Mouse (Mus musculus) cerebellum, postnatal 10 days (tissue): ENCODE results near the gene Itpa.

ENCODE experiments used
- DNase-seq, 2 experiments: peaks; one replicate each; pipeline ENCODE4 v3.0.0; 2021; ENCODE audit warnings: mixed read lengths in 2 of 2

The Itpa gene

DNA sequence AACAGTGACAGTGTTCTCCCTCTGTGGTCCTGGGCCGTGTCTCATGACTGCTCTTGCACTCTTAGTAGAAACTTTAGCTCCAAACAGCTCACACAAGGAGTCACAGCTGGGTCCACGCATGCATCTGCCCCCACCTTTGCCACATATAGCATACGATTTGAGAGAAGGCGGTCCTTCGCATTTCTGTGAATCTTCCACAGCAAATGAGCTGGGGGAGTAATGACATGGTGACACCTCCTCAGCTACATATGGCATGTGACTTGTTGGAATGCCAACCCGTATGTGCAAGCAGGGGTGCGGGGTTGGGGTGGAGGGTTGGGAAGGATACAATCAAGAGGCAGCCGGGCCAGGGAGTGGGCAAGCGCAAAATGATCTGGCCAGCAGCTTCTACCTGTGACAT is 10.9 kb upstream of the Itpa start:
- DNase-seq, result no peak

DNA sequence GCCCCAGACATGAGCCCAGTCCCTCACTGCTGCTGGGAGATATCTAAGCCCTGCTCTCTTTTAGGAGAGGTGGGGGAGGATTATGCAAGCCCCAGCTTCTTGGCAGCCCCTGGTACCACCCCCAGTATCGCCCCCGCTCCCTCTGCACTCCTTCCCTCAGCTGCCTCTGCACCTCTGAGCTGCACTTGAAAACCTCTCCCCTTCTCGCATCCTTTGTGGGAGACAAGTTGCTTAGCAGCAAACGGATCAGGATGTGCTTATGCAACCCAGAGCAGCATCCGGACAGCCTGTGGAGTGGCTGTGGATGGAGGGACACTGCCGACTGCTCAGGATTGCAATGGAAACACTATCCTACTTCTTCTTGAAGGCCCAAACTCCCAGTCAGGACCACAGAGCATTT is 9.9 kb upstream of the Itpa start:
- DNase-seq, result no peak

DNA sequence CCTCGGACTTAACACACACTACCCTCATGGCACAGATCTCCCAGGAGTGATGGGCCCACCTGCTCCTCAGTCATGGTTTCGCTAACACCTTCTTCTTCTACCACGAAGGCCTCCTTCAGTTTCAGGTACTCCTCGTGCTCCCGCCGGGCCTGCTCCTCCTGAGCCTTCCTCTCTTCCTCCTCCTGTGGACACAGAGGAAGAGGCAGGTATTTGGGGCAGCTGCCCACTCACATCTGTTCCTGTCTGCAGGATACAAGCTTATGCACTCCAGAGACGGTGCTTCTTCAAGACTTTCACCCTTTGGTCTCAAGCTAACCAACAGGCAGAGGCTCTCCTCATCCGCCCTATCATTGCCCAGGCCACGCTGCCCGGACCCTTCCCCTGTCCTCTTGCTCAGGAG is 8.9 kb upstream of the Itpa start:
- no peak for DNase-seq

DNA sequence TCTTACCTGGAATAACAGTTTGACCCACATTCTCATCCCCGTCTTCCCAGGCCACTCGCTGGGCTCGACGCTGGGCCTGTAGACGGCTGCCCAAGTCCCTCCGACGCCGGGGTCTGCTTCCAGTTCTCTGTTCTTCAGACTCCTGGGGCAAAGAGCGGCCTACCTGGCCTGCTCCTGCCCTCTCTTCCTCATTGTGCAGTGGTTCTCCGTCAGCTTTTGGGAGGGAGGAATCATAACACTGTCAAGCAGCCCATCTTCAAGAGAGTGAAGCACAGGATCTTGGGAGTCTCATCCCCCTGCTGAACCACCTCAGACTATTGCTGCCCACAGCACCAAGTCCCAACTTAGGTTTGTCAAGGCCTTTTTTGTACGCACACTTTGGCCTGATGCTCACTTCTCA is 4.1 kb upstream of the Itpa start:
- DNase-seq, result no peak

DNA sequence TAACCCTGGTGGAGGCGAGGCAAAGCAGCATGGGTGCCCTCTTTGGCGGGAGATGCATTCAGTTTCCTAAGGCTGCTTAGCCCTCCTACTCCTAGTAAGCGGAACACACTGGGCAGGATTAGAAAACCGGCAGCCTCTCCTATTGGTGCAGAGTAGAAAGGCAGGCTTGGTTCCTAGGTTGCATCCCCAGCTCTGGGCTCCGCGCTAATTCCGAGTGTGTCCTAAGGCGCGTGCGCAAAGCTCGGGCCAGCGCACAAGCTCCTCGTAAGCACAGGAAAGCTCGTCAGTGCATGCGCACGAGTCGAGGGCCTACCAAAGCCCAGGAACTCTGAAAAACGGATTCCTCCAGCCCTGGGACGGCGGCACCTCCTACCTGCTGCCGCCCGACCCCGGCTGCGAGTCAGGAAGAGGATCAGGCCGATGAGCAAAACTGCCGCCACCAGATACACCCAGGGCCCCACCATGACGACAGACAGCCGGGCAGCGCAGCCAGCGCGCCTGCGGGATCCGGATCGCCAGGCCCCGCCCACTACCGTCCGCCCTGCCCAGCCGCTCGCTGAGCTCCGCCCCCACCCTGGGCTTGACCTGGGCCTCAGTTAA is 3.2 kb upstream of the Itpa start, which contains the start of gene Ddrgk1:
Ddrgk1 (minus strand) TSS at position 558 of the 600 bp plus-strand sequence.
- DNase-seq, result peak; percentile 94 to 96

DNA sequence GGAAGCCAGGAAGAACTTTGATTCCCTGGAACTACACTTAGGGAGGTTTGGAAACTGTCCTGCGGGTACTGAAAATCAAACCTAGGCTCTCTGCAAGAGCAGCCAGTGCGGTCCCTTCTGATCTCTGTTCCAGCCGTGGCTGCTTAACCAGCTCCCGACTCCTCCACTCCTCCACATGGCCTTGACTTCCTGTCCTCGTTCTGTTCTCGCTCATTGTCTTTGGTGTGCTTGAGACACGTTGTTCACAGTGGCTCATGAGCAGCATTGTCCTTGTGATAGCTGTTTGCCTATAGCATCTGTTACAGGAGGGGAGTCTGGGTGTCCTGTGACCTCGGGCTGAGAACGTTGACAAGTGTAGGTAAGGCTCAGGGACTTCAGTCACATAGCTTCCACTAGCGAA is 9.8 kb downstream of the Itpa start:
- no peak for DNase-seq

DNA sequence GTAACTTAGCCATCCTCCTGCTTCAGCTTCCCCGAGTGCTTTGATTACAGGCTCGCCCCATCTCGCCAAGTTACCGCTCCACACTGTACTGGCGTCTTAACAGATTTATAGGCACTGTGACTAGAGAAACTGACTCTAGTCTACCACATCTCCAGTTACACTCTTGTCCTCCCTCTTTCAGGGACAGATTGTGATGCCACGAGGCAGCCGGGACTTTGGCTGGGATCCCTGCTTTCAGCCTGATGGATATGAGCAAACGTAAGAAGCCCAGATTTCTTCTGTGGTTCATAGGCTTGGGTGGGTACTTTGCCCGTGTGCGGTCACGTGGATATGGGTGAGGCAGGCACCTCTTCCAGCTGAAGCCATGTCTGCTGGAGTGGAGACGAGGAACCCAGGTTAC is 11.7 kb downstream of the Itpa start:
- DNase-seq, result no peak

DNA sequence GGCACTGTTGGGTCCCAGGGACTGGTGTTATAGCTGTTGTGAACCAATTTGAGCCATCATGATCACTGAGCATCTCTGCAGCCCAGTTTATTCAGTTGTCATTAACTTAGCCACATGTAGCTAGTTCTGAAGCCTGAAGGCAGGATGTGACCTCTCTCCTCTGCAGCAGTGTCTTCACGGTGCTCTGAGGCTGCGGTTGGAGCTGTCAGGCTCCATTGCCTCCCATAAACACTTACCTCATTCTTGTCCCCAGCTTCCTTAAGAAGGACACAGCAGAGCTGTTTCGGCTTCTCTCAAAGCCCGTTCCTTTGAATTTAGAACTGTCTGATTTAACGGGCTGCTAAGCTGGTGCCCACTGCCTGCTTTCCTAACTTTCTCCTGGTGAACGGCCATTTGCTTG is 12.5 kb downstream of the Itpa start:
- no peak for DNase-seq

DNA sequence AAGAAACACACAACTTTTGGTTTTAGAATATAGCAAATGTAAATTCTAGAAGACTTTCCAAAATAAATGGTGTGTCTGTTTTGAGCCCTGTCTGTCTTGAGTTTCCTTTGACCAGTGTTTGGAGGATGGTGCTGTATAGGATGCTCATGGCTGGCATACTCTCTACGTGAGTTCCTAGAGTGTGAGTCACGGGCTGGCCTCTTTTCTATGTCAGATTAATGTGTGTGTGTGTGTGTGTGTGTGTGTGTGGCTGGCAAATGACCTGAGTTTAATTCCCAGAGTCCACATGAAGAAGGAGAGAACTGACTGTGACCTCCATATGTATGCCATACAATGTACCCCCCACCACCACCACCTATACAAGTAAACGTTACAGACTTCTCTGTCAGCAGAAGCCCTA is 14.1 kb downstream of the Itpa start:
- no peak for DNase-seq

DNA sequence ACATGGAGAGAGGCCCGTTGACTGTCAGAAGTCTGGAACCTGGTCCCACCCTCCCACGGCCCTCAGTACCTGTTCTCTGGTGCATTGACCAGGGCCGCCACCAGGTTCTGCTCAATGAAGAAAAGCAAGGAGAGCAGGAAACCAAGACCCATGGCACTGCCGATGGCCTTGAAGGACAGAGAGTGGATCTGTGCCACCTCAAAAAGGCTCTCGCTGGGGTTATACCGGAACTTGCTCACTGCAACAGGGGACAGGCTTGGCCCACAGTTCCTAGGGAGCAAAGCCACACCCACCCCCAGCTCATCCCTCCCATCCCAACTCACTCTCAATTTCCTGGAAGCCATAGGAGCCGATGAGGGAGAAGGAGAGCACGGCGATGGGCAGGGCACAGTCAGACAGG is 18.0 kb downstream of the Itpa start:
- no peak for DNase-seq

DNA sequence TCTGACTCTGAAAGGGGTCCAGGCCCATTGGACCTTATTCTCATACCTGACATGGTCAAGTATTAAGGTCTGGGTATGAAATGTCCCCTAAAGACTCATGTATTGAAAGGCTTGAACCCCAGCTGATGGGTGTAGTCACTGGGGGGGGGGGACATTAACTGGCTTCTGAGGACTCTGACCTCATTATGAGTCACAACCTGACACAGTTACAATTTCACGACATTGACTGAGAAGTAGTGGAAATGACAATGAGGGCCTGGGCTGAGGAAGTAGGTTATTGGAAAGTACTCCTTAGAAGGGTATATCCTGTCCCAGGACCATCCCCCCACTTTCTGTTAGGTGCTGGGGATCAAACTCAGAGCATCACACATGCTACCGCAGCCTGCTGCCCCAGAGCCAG is 21.6 kb downstream of the Itpa start:
- no peak for DNase-seq

DNA sequence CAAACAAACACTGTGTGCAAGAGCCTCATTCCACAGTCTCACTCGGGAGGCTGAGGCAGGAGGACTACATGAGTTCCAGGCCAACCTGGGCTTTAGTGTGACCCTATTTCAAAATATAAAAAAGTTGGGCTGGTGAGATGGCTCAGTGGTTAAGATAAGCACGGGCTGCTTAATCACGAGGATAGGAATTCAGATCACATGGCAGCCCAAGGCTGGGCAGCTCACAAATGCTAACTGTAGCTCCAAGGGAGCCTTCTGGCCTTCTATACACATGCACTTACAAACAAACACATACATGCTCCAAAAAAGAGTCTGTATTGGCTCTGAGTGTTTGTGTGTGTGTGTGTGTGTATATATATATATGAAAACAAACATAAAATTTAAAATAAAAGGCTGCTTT is 26.2 kb downstream of the Itpa start:
- no peak for DNase-seq

DNA sequence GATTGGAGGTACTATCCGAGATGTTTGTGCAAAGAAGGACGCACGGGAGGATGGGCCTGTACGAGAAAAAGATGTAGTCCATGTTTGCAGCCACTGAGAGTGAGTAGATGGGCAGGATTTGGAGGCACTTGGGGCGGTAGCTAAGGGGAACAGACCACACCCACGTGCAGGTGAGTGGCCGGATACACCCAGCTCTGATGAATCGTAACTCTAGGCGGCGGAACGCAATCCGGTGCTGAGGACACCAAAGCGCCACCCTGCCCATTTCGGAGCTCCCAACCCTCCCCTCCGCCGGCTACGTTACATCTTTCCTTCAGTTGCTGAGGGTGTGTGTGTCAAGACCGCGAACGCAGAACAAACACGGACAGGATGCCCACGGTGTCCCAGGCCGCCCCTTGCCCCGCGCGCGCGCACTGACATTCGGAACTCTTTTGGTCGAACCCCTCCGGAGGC is 29.3 kb downstream of the Itpa start:
- DNase-seq, result peak in 1 of 2 experiments; percentile 30

DNA sequence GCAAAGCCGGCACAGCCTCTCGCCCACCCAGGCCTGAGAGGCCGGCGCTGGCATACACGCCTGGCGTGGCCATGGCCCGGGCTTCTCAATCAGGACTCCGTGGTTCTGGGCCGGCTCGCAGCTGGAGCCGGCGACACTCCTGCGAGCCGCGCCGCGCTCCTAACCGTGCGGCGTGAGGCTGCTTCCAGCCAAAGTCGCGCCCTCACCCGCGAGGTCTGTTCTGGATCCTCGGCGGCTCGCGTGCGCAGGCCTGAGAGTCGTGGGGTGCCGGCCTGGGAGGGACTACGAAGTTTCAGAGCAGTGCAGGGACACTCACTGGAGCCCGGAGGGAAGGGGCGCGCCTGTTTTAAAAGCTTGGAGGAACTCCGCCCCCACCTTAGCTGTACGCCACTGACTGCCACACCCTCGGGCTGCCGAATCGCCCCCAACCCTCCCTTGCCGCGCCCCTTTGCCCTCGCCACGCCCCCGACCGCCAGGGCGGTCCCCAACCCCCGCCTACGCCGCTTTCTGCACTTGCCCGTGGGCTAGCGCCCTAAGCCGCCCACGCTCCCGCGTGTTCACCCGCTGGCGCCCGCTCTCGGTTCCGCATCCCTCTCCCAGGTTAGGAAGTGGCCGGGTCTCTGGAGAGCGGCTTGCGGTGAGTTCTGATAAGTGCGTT is 29.9 kb downstream of the Itpa start, which contains the start of gene Slc4a11:
Slc4a11 (minus strand) TSS at position 367 of the 658 bp plus-strand sequence.
- DNase-seq, result peak; percentile 36 to 55

DNA sequence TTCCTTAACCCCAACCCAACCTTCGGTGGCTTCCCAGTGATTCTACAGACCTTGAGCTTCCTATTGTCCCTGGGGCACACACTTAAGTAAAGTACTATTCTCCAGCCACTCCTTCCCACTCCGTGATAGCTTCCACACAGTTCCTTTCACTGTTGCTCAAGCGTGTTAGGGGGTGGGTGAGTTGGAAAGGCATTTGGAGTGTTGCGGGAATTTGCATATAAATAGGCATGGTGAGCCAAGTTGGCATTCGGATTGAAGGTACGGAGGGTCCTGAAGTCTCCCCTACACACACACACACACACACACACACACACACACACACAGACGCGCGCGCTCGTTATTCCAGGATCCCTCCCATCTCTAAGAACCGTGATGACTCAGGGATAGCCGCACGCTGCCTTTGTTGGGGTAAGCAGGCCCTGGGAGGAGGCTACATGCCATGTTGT is 30.4 kb downstream of the Itpa start:
- no peak for DNase-seq

DNA sequence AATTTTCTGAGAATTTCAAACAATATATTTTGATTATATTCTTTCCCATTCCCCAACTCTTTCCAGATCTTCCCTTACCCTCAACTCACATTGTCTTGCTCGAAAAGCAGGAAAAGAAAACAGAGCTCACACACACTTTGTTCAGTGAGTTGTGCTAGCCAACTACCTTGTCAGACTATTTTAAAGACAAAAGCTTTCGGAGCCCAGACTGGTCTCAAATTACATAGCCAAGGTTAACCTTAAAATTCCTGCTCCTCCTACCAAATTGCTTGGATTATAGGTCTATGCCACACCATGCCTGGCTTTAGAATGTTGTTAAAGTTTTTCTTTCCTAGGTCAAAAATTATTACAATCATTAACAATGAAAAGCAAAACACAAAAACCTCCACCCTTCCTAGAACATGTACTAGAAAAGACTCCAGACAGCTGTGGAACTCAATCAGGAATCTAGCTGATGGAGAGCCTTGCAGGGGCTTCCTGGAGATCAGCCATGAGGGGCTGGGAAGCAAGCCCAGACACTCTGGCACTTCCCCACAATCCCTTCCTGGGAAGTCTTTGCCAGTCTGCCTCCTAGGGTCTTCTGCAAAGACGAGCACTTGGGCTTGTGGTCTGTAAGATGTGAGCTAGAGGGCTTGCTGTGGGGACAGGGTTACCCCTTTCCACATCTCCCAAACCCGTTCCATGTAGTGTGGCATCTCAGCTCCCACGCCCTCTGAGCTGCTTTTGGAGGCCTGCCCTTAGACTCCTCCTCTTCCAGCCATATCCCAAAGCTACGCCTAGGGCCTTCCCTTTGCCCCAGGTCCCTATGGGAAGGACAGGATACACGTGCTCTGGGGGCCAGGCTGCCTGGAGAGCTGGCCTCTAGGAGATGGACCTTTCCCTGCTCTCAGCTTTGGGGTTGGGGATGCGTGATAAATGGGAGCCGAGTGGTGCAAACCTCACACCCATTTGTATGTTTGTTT is 36.9 kb downstream of the Itpa start:
- DNase-seq, result peak; percentile 63 to 78

DNA sequence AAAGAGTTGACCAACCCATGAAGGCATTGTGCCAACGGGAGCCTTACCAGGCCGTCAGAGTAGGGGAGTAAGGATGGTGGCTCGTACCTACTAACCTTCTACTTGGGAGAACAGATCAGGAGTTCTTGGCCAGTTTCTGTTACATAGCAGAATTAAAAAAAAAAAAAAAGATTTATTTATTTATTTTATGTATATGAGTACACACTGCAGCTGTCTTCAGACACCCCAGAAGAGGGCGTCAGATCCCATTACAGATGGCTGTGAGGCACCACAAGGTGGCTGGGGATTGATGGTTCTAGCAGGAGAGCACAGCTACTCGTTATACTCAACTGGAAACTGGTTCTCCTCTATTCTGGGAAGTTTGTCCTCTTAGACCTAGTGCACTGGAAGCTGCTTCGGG is 37.8 kb downstream of the Itpa start:
- DNase-seq, result no peak

DNA sequence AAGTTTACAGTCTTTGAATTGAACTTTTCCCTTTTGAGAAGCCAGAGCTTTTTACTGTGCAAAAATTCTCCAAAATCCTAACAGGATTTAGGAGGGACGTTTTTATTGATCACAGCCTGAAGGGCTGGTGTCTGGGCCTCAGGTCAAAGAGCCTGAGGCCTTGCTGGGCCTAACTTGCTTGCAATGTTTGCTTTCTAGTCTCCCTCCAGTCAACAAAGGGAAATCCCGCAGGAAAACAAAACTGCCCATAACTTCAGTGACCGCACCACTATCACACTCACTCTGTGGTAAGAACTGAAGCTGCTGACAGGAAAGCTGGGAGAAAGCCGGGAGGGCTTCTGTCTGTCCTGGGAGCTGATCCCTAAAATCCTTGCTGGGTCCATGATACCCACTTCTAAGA is 39.2 kb downstream of the Itpa start:
- DNase-seq, result no peak

DNA sequence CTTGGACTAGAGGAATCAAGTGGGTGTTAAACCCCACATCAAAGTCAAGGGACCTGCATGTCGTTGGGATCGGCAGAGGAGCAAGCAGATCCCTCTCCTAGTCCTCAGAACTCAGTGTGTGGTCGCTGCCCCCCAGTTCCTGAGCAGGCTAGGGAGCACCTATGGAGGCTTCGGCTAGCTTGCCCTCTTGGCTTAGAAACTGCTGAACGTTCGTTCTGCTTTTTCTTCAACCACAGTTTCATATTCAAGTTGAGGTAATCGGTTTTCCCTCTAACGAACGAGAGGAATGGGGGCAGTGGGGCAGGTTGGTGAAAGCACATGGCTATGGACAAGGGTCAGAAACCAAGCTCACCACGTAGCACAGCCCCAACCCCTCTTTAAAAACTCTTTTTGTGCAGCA is 39.6 kb downstream of the Itpa start:
- no peak for DNase-seq

DNA sequence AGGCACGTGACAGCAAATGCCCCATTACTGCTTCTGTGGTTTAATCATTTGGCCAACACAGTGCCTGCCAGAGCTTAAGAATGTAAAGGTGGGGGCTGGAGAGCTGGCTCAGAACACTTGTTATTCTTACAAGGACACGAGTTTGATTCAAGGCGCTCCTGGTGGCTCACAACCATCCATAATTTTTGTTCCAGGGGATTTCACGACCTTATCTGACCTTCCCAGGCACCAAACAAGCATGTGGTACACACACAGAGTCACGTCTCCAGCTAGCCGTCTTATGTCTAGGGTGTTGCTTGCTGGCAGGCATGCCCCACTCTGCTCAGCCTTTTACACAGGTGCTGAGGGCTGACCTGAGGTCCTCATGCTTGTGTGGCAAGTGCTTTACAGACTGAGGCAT is 50.5 kb downstream of the Itpa start:
- no peak for DNase-seq

DNA sequence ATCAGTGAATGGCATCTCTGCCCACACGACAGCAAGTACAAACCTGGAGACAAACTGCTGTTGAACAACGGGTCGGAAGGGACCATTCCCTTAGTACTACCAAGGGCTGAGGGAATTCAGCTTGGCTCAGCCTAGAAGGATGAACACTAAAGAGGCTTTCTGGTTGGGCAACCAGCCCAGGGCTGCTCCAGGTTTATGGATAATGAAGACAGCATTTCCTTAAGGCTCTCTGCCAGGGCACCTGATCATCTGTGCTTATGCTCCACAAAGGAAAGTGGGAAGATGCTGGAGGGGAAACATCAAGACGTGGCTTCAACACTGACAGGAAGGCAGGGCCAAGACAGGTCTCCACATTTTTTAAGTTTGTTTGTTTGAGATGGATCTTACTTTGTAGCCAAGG is 57.0 kb downstream of the Itpa start:
- DNase-seq, result peak; percentile 72 to 76

DNA sequence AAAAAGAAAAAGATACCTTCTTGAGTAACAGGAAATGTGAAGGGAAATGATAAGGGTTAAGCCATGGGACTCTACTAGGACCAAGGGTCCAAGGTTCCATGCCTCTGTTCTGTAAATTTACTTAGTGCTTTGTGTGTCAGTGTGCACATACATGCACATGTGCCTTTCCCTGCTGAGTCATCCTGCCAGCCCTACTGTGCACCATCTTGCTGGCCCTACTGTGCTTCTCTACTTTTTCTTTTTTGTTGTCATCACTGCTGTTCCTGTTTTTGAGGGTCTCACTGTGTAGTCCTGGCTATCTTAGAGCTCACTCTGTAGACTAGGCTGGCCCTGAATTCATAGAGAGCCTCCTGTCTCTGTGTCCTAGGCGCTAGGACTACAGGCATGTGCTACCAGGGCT is 60.3 kb downstream of the Itpa start:
- DNase-seq, result no peak

DNA sequence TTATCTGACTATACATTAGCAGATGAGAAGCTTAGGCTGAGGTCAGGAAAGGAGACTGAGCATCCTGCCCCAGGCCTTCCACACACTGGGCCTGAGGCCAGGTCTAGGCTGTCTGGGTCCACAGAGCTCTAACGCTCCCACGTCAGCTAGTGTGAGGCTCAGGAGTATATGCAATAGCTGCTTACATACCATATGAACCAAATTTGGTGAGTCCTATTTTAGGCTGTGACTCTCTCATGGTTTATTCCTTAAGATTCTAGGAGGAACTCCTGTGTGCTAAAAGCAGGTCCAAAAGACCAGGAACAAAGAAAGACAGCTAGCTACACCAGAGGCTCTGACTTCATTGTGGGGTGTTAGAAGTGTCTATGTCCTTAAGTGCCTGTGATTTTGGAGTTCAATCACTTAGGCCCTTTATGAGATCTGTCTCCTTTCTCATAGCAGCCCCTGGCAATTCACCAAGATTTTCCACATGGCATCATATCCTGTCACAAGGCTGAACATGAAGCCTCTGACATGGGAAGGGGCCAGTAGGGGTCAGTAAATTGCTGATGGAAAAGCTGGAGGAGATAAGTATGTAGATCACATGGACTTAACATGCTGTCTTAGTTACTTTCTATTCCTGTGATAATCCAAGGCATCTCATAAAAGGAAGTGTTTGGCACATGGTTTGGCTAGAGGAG is 61.6 kb downstream of the Itpa start:
- DNase-seq, result peak; percentile 41 to 53
